Mouse (Mus musculus): ENCODE data around the gene Mef2a.

DNA sequence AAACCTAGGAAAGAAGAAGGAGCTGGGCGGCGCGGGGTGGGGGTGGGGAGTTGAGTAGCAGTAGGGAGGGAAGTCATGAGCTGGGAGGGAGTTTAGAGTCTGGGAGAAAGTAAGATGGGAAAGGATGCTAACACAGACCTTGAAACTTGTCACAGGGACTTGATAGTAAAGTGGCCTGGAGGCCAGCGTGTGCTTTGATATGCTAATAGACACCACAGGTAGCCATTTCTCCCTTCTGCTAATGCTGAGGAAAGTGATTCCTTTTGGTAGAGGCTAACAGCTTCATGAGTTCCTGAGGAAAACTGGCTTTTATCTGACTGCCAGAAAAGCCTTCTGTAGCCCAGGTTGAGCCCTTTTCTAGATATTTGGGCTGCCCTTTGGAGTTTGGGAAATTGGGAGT, 188.9 kb downstream of the Mef2a start:
- TF ChIP-seq POLR2A (IDR thresholded peaks at IDR 0.05; ENCODE audit: borderline replicate concordance, low read depth, low read length) = no peak
- no peak for TF ChIP-seq CTCF (IDR thresholded peaks at IDR 0.05; ENCODE audit: low read depth, low read length)

All from bone marrow macrophage, adult 2 months (primary cell).